Mouse (Mus musculus) hindbrain, embryonic 14.5 days (tissue): Measurements from ENCODE around the gene Fam20b. TPM values are rescaled to one million over a fixed set of nuclear protein-coding genes. Genes with fewer than 3 reads are reported as not detected.
"Not testable (repeated sequence)": the region's sequence is repeated elsewhere in the genome, so short reads cannot be mapped to it uniquely, and the experiment has no call there.

ENCODE experiments used
- ATAC-seq: fragments of 200-750 bp; cut with Nextera tagmentation; 2 replicates; pipeline ENCODE4 v1.8.0; 2017; ENCODE audit warnings: moderate number of reproducible peaks, mild to moderate bottlenecking, moderate TSS enrichment, moderate library complexity; ENCODE audit not compliant: low FRiP score
- DNase-seq: peaks from one replicate; pipeline ENCODE4 v3.0.0-alpha.2; 2015; ENCODE audit warnings: low spot score
- H3K27ac ChIP-seq: fragments of 300-500 bp; sonication (generic); 2 replicates; pipeline ENCODE4 v1.5.1; 2014; ENCODE audit warnings: mild to moderate bottlenecking, moderate library complexity
- H3K27me3 ChIP-seq: fragments of 300-500 bp; sonication (generic); 2 replicates; pipeline ENCODE4 v1.6.1; 2014; ENCODE audit warnings: mild to moderate bottlenecking, low read length, mixed read lengths; ENCODE audit not compliant: control insufficient read depth, insufficient read depth
- H3K36me3 ChIP-seq: fragments of 300-500 bp; sonication (generic); replicated peaks from 2 replicates; pipeline ENCODE4 v1.6.1; 2014; ENCODE audit not compliant: control insufficient read depth, insufficient read depth
- H3K4me1 ChIP-seq: fragments of 300-500 bp; sonication (generic); replicated peaks from 2 replicates; pipeline ENCODE4 v1.6.1; 2014; ENCODE audit warnings: antibody characterized with exemption, low read length, mixed read lengths; ENCODE audit not compliant: control insufficient read depth, insufficient read depth
- H3K4me2 ChIP-seq: fragments of 300-500 bp; sonication (generic); replicated peaks from 2 replicates; pipeline ENCODE4 v1.6.1; 2014; ENCODE audit warnings: mild to moderate bottlenecking, moderate library complexity
- H3K4me3 ChIP-seq: fragments of 300-500 bp; sonication (generic); replicated peaks from 2 replicates; pipeline ENCODE4 v1.5.1; 2014; ENCODE audit warnings: mild to moderate bottlenecking, low read length
- H3K9ac ChIP-seq: fragments of 300-500 bp; sonication (generic); 2 replicates; pipeline ENCODE4 v1.6.1; 2014
- H3K9me3 ChIP-seq: fragments of 300-500 bp; sonication (generic); 2 replicates; pipeline ENCODE4 v1.6.1; 2016; ENCODE audit warnings: low read length; ENCODE audit not compliant: control insufficient read depth
- WGBS: fragments of 180-500 bp; shearing (Covaris S2); extraction: QIAGEN DNeasy Blood & Tissue Kit; methylation state at CpG from one replicate; pipeline ENCODE4 v1.1.7; 2014; 5-methylcytosine and 5-hydroxymethylcytosine counted together
- polyA plus RNA-seq: library from polyadenylated mRNA; unstranded; fragments of >200 nt; fragmentation: Nextera tagmentation; extraction: Ambion mirVana; gene quantifications from 2 replicates; pipeline ENCODE4 v1.2.1, GENCODE M21; 2014

The Fam20b gene
- polyA plus RNA-seq, 1 experiment from 2014 or later, result 33.9 TPM

- H3K27ac ChIP-seq, result no peak overlapping the region
- no peak overlapping the region for H3K4me3 ChIP-seq
- DNase-seq (no peak), ATAC-seq (no peak)
- no peaks in the 10 kb centered on the region for H3K4me1 ChIP-seq
- WGBS, result 92% methylated on average over 8 of the region's 8 CpGs
- peaks cover 4% of the 10 kb centered on the region; the same call in 1 of the 2 replicates for H3K36me3 ChIP-seq
- H3K9ac ChIP-seq, result no peak overlapping the region
- H3K27me3 ChIP-seq, result no peaks in the 10 kb centered on the region
- no peak overlapping the region for H3K4me2 ChIP-seq
- H3K9me3 ChIP-seq, result no peaks in the 10 kb centered on the region
These were observed 53.1 kb downstream of the Fam20b start for GRCm38 (mm10) chr1:156665777-156666176.

GRCm38 (mm10) chr1:156660660-156661236 lies 58.1 kb downstream of the Fam20b start:
- H3K4me1 ChIP-seq, H3K9me3 ChIP-seq, H3K27ac ChIP-seq, H3K9ac ChIP-seq, DNase-seq, H3K27me3 ChIP-seq, H3K4me3 ChIP-seq, ATAC-seq, H3K4me2 ChIP-seq: not testable (repeated sequence)
- H3K36me3 ChIP-seq, result peaks cover 13% of the 10 kb centered on the region; the same call in 1 of the 2 replicates
- WGBS, result 76% methylated on average over 19 of the region's 21 CpGs

- H3K27me3 ChIP-seq, result no peaks in the 10 kb centered on the region
- no peak for DNase-seq
- ATAC-seq, result no peak
- no peaks in the 10 kb centered on the region for H3K9me3 ChIP-seq
- peaks cover 13% of the 10 kb centered on the region; the same call in 1 of the 2 replicates for H3K36me3 ChIP-seq
- H3K27ac ChIP-seq, result no peak overlapping the region
- H3K4me1 ChIP-seq, result no peaks in the 10 kb centered on the region
- WGBS, result 87% methylated on average over 13 of the region's 13 CpGs
- no peak overlapping the region for H3K4me3 ChIP-seq
- H3K4me2 ChIP-seq, result no peak overlapping the region
- no peak overlapping the region for H3K9ac ChIP-seq
These were observed 58.8 kb downstream of the Fam20b start for GRCm38 (mm10) chr1:156659906-156660659.

- Histone ChIP-seq H3K27ac (no peak overlapping the region), H3K9me3 (no peaks in the 10 kb centered on the region), H3K4me2 (no peak overlapping the region), H3K27me3 (no peaks in the 10 kb centered on the region), H3K9ac (no peak overlapping the region), H3K36me3 (peaks cover 13% of the 10 kb centered on the region; the same call in 1 of the 2 replicates), H3K4me1 (no peaks in the 10 kb centered on the region), H3K4me3 (no peak overlapping the region)
- WGBS, result 95% methylated on average over 5 of the region's 5 CpGs
- DNase-seq, result no peak
- ATAC-seq, result no peak
These were observed 60.2 kb downstream of the Fam20b start for GRCm38 (mm10) chr1:156658676-156659075.

- no peaks in the 10 kb centered on the region for H3K27me3 ChIP-seq
- 87% methylated on average over 4 of the region's 4 CpGs for WGBS
- no peak for ATAC-seq
These were observed 61.4 kb downstream of the Fam20b start for GRCm38 (mm10) chr1:156657523-156657922.

GRCm38 (mm10) chr1:156654735-156655530 lies 64.0 kb downstream of the Fam20b start:
- Histone ChIP-seq H3K27ac (no peak overlapping the region), H3K9ac (no peak overlapping the region), H3K27me3 (no peaks in the 10 kb centered on the region), H3K4me2 (no peak overlapping the region), H3K36me3 (peaks cover 9% of the 10 kb centered on the region; the same call in 1 of the 2 replicates), H3K9me3 (no peaks in the 10 kb centered on the region), H3K4me3 (no peak overlapping the region), H3K4me1 (no peaks in the 10 kb centered on the region)
- ATAC-seq, result no peak
- 86% methylated on average over 13 of the region's 13 CpGs for WGBS
- DNase-seq, result no peak

More at GRCm38 (mm10) chr1:156657523-156657922, 61.4 kb downstream of the Fam20b start:
- Histone ChIP-seq H3K9ac (no peak overlapping the region), H3K4me2 (no peak overlapping the region), H3K27ac (no peak overlapping the region), H3K4me3 (no peak overlapping the region), H3K4me1 (no peaks in the 10 kb centered on the region), H3K36me3 (peaks cover 13% of the 10 kb centered on the region; the same call in 1 of the 2 replicates), H3K9me3 (no peaks in the 10 kb centered on the region)
- no peak for DNase-seq

- H3K4me2 ChIP-seq, result no peak overlapping the region
- peaks cover 4% of the 10 kb centered on the region; the same call in 1 of the 2 replicates for H3K36me3 ChIP-seq
- no peak for DNase-seq
- H3K4me1 ChIP-seq, result no peaks in the 10 kb centered on the region
- no peaks in the 10 kb centered on the region for H3K27me3 ChIP-seq
- ATAC-seq, result no peak
- no peaks in the 10 kb centered on the region for H3K9me3 ChIP-seq
- H3K27ac ChIP-seq, result no peak overlapping the region
- H3K9ac ChIP-seq, result no peak overlapping the region
- 66% methylated on average over 6 of the region's 6 CpGs for WGBS
- no peak overlapping the region for H3K4me3 ChIP-seq
These were observed 66.6 kb downstream of the Fam20b start for GRCm38 (mm10) chr1:156652189-156652822.

- Histone ChIP-seq H3K4me2 (no peak overlapping the region), H3K9me3 (no peaks in the 10 kb centered on the region), H3K9ac (no peak overlapping the region), H3K4me1 (no peaks in the 10 kb centered on the region), H3K36me3 (no peaks in the 10 kb centered on the region; the same call in 1 of the 2 replicates), H3K27me3 (no peaks in the 10 kb centered on the region), H3K4me3 (no peak overlapping the region), H3K27ac (no peak overlapping the region)
- DNase-seq (no peak), ATAC-seq (no peak)
- WGBS, result 69% methylated on average over 9 of the region's 9 CpGs
These were observed 68.3 kb downstream of the Fam20b start for GRCm38 (mm10) chr1:156650631-156651030.
